8 mouse cellular contexts compared by ENCODE assay signal in genomic region chr4:43519551-43519950, GRCm38 (mm10). TPM values are rescaled to one million over a fixed set of nuclear protein-coding genes. Genes with fewer than 3 reads are reported as not detected.
DNase-seq lines count a peak whose midpoint lies in the region; ATAC-seq and TF ChIP-seq lines count a peak whose summit lies in the region.

No protein-coding gene starts in this region.

- H3K4me1 ChIP-seq in heart, embryonic 14.5 days (ENCODE audit: control insufficient read depth in 2 of 2, insufficient read depth in 2 of 2, low read length in 2 of 2) = peaks cover 26 to 58% of the 10 kb centered on the region in 2 experiments
- peaks cover 41% of the 10 kb centered on the region for H3K4me1 ChIP-seq in embryonic facial prominence, embryonic 12.5 days
- peaks cover 23% of the 10 kb centered on the region for H3K4me1 ChIP-seq in intestine, embryonic 14.5 days (replicated peaks; ENCODE audit: control insufficient read depth, insufficient read depth, low read length)
- peaks cover 7% of the 10 kb centered on the region; the same call in 1 of the 2 replicates for H3K4me1 ChIP-seq in midbrain, postnatal 0 days (ENCODE audit: insufficient read depth, low read length)

- peak overlapping the region; percentile 9 to 20; a peak in 2 of 4 replicates for H3K4me3 ChIP-seq in heart, embryonic 14.5 days (ENCODE audit: control insufficient read depth in 1 of 2, insufficient read depth in 1 of 2, low read depth in 1 of 2, low read length in 2 of 2)
- peak overlapping the region; percentile 2; the same call in 1 of the 2 replicates for H3K4me3 ChIP-seq in embryonic facial prominence, embryonic 12.5 days
- peak overlapping the region; percentile 1; the same call in 1 of the 2 replicates for H3K4me3 ChIP-seq in intestine, embryonic 14.5 days (ENCODE audit: low read depth, low read length)
- H3K4me3 ChIP-seq in midbrain, postnatal 0 days (ENCODE audit: low read depth, low read length) = 0 out of 2 replicates have a peak overlapping the region, but pooled peaks have one; percentile 5

- peak overlapping the region; percentile 94 for H3K4me2 ChIP-seq in heart, embryonic 14.5 days (ENCODE audit: low read length)
- H3K4me2 ChIP-seq in embryonic facial prominence, embryonic 12.5 days (replicated peaks) = peak overlapping the region; percentile 37
- peak overlapping the region; percentile 71 for H3K4me2 ChIP-seq in intestine, embryonic 14.5 days (ENCODE audit: low read length)
- peak overlapping the region; percentile 28 for H3K4me2 ChIP-seq in midbrain, postnatal 0 days (ENCODE audit: low read depth, low read length, poor library complexity, severe bottlenecking)

- no peak for ATAC-seq in heart, embryonic 14.5 days (ENCODE audit: insufficient number of reproducible peaks, insufficient read depth, low FRiP score, low read depth)
- ATAC-seq in embryonic facial prominence, embryonic 12.5 days (ENCODE audit: insufficient number of reproducible peaks, insufficient read depth, low FRiP score, low TSS enrichment) = no peak
- no peak for ATAC-seq in intestine, embryonic 14.5 days (replicated peaks; ENCODE audit: low FRiP score, low TSS enrichment, low read depth)
- ATAC-seq in midbrain, postnatal 0 days (ENCODE audit: low FRiP score) = no peak

- no peak for TF ChIP-seq CTCF in midbrain, postnatal 0 days (IDR thresholded peaks at IDR 0.05)

- H3K36me3 ChIP-seq in heart, embryonic 14.5 days (ENCODE audit: control insufficient read depth, insufficient read depth, low read length) = peaks cover 49% of the 10 kb centered on the region
- H3K36me3 ChIP-seq in embryonic facial prominence, embryonic 12.5 days = peaks cover 12% of the 10 kb centered on the region; the same call in 1 of the 2 replicates
- peaks cover 33% of the 10 kb centered on the region for H3K36me3 ChIP-seq in intestine, embryonic 14.5 days (ENCODE audit: control insufficient read depth, insufficient read depth, low read length)
- no peaks in the 10 kb centered on the region for H3K36me3 ChIP-seq in midbrain, postnatal 0 days (ENCODE audit: insufficient read depth, low read length)

- WGBS in heart, embryonic 14.5 days = 39% methylated on average over 10 of the region's 10 CpGs
- 18% methylated on average over 10 of the region's 10 CpGs for WGBS in embryonic facial prominence, embryonic 12.5 days
- 31% methylated on average over 10 of the region's 10 CpGs for WGBS in intestine, embryonic 14.5 days
- 22% methylated on average over 10 of the region's 10 CpGs for WGBS in midbrain, postnatal 0 days

- no peaks in the 10 kb centered on the region for H3K27me3 ChIP-seq in heart, embryonic 14.5 days (ENCODE audit: control insufficient read depth, insufficient read depth, low read length)
- peaks cover 22% of the 10 kb centered on the region for H3K27me3 ChIP-seq in embryonic facial prominence, embryonic 12.5 days
- no peaks in the 10 kb centered on the region for H3K27me3 ChIP-seq in intestine, embryonic 14.5 days (replicated peaks; ENCODE audit: control insufficient read depth, insufficient read depth, low read length)
- H3K27me3 ChIP-seq in midbrain, postnatal 0 days (ENCODE audit: insufficient read depth, low read length) = peaks cover 15% of the 10 kb centered on the region

- H3K9ac ChIP-seq in heart, embryonic 14.5 days (ENCODE audit: low read length) = no peak overlapping the region; the same call in 1 of the 2 replicates
- no peak overlapping the region for H3K9ac ChIP-seq in embryonic facial prominence, embryonic 12.5 days
- no peak overlapping the region for H3K9ac ChIP-seq in intestine, embryonic 14.5 days (ENCODE audit: low read length)
- 0 out of 2 replicates have a peak overlapping the region, but pooled peaks have one; percentile 33 for H3K9ac ChIP-seq in midbrain, postnatal 0 days (replicated peaks; ENCODE audit: low read length, poor library complexity, severe bottlenecking)

- intact Hi-C loops in heart, postnatal 25 days (cut with DNase I) = no loop called here

- H3K27ac ChIP-seq in heart, embryonic 14.5 days (replicated peaks in 1 of 2; ENCODE audit: control insufficient read depth in 1 of 2, insufficient read depth in 1 of 2, low read depth in 2 of 2, low read length in 2 of 2) = no peak overlapping the region
- H3K27ac ChIP-seq in embryonic facial prominence, embryonic 12.5 days = no peak overlapping the region
- H3K27ac ChIP-seq in intestine, embryonic 14.5 days (ENCODE audit: low read depth) = no peak overlapping the region
- no peak overlapping the region for H3K27ac ChIP-seq in midbrain, postnatal 0 days (ENCODE audit: low read depth, low read length)

- no peak for DNase-seq in heart, postnatal 25 days (ENCODE audit: low spot score)
- no peak for DNase-seq in intestine, embryonic 14.5 days (ENCODE audit: low spot score)
- no peak for DNase-seq in midbrain, postnatal 0 days (ENCODE audit: low spot score)
- DNase-seq in ovary, postnatal 10 days (ENCODE audit: low spot score) = no peak
- no peak for DNase-seq in layer of hippocampus, adult 9-11 months
- no peak for DNase-seq in adrenal gland, adult 18-20 months (ENCODE audit: low spot score in 2 of 2)

- H3K9me3 ChIP-seq in heart, embryonic 14.5 days (ENCODE audit: control insufficient read depth, low read length) = no peaks in the 10 kb centered on the region
- no peaks in the 10 kb centered on the region for H3K9me3 ChIP-seq in embryonic facial prominence, embryonic 12.5 days
- H3K9me3 ChIP-seq in intestine, embryonic 14.5 days (ENCODE audit: control insufficient read depth, low read length) = no peaks in the 10 kb centered on the region
- no peaks in the 10 kb centered on the region for H3K9me3 ChIP-seq in midbrain, postnatal 0 days (ENCODE audit: low read length)

RNA-seq across cellular contexts. Expression of gene Tpm2, which starts 4.0 kb away (rescaled TPM):
- polyA plus RNA-seq in heart, embryonic 14.5 days (2014; fragmentation: Nextera tagmentation; extraction: Ambion mirVana) = 142 and 159 TPM in 2 replicates
- 10 to 100 TPM; 25.2 to 40.7 TPM for total RNA-seq in heart, postnatal 25 days (2021)
- polyA plus RNA-seq in embryonic facial prominence, embryonic 12.5 days (2016; fragmentation: Nextera tagmentation; extraction: Ambion mirVana) = 151 and 177 TPM in 2 replicates
- 516 and 574 TPM in 2 replicates for polyA plus RNA-seq in intestine, embryonic 14.5 days (2014; fragmentation: Nextera tagmentation; extraction: Ambion mirVana)
- 1.5 and 3.1 TPM in 2 replicates for total RNA-seq in midbrain, postnatal 0 days (2014; rRNA removed)
- polyA plus RNA-seq in midbrain, postnatal 0 days (2015; fragmentation: Nextera tagmentation; extraction: Ambion mirVana) = 6.2 and 6.6 TPM in 2 replicates
- total RNA-seq in adrenal gland, adult 18-20 months (2021) = 10 to 100 TPM; 33.4 to 61.7 TPM

RNA-seq across cellular contexts. Expression of gene Car9, which starts 12.8 kb away (rescaled TPM):
- polyA plus RNA-seq in heart, embryonic 14.5 days (2014; fragmentation: Nextera tagmentation; extraction: Ambion mirVana) = 2.1 and 2.4 TPM in 2 replicates
- total RNA-seq in heart, postnatal 25 days (2021) = under 1 TPM; 0.31 to 0.34 TPM
- polyA plus RNA-seq in embryonic facial prominence, embryonic 12.5 days (2016; fragmentation: Nextera tagmentation; extraction: Ambion mirVana) = 1.3 and 1.6 TPM in 2 replicates
- polyA plus RNA-seq in intestine, embryonic 14.5 days (2014; fragmentation: Nextera tagmentation; extraction: Ambion mirVana) = 4.0 and 9.4 TPM in 2 replicates
- total RNA-seq in midbrain, postnatal 0 days (2014; rRNA removed) = 0.05 and 0.52 TPM in 2 replicates
- 0.69 and 1.1 TPM in 2 replicates for polyA plus RNA-seq in midbrain, postnatal 0 days (2015; fragmentation: Nextera tagmentation; extraction: Ambion mirVana)
- total RNA-seq in adrenal gland, adult 18-20 months (2021) = under 1 TPM; 0.56 to 0.61 TPM

RNA-seq across cellular contexts. Expression of gene Arhgef39, which starts 20.1 kb away (rescaled TPM):
- polyA plus RNA-seq in heart, embryonic 14.5 days (2014; fragmentation: Nextera tagmentation; extraction: Ambion mirVana) = 28.7 and 31.0 TPM in 2 replicates
- under 1 TPM; 0.39 to 0.61 TPM for total RNA-seq in heart, postnatal 25 days (2021)
- 43.6 and 44.1 TPM in 2 replicates for polyA plus RNA-seq in embryonic facial prominence, embryonic 12.5 days (2016; fragmentation: Nextera tagmentation; extraction: Ambion mirVana)
- 42.5 and 47.6 TPM in 2 replicates for polyA plus RNA-seq in intestine, embryonic 14.5 days (2014; fragmentation: Nextera tagmentation; extraction: Ambion mirVana)
- 1.3 and 16.1 TPM in 2 replicates for total RNA-seq in midbrain, postnatal 0 days (2014; rRNA removed)
- polyA plus RNA-seq in midbrain, postnatal 0 days (2015; fragmentation: Nextera tagmentation; extraction: Ambion mirVana) = 2.3 and 2.8 TPM in 2 replicates
- total RNA-seq in adrenal gland, adult 18-20 months (2021) = 1 to 10 TPM; 1.1 to 1.9 TPM

RNA-seq across cellular contexts. Expression of gene Ccdc107, which starts 26.9 kb away (rescaled TPM):
- polyA plus RNA-seq in heart, embryonic 14.5 days (2014; fragmentation: Nextera tagmentation; extraction: Ambion mirVana) = 76.5 and 85.8 TPM in 2 replicates
- 10 to 100 TPM; 26.6 to 31.8 TPM for total RNA-seq in heart, postnatal 25 days (2021)
- polyA plus RNA-seq in embryonic facial prominence, embryonic 12.5 days (2016; fragmentation: Nextera tagmentation; extraction: Ambion mirVana) = 57.4 and 62.3 TPM in 2 replicates
- 109 and 128 TPM in 2 replicates for polyA plus RNA-seq in intestine, embryonic 14.5 days (2014; fragmentation: Nextera tagmentation; extraction: Ambion mirVana)
- total RNA-seq in midbrain, postnatal 0 days (2014; rRNA removed) = 74.0 and 77.4 TPM in 2 replicates
- 107 and 120 TPM in 2 replicates for polyA plus RNA-seq in midbrain, postnatal 0 days (2015; fragmentation: Nextera tagmentation; extraction: Ambion mirVana)
- total RNA-seq in adrenal gland, adult 18-20 months (2021) = 10 to 100 TPM; 49.7 to 58.0 TPM

RNA-seq across cellular contexts. Expression of gene Sit1, which starts 36.0 kb away (rescaled TPM):
- polyA plus RNA-seq in heart, embryonic 14.5 days (2014; fragmentation: Nextera tagmentation; extraction: Ambion mirVana) = not detected in 2 replicates
- not detected for total RNA-seq in heart, postnatal 25 days (2021)
- polyA plus RNA-seq in embryonic facial prominence, embryonic 12.5 days (2016; fragmentation: Nextera tagmentation; extraction: Ambion mirVana) = not detected in 2 replicates
- polyA plus RNA-seq in intestine, embryonic 14.5 days (2014; fragmentation: Nextera tagmentation; extraction: Ambion mirVana) = not detected in 2 replicates
- total RNA-seq in midbrain, postnatal 0 days (2014; rRNA removed) = not detected in 2 replicates
- polyA plus RNA-seq in midbrain, postnatal 0 days (2015; fragmentation: Nextera tagmentation; extraction: Ambion mirVana) = not detected in 2 replicates
- under 1 TPM in 1 of 2 experiments, not detected in 1; 0.38 TPM for total RNA-seq in adrenal gland, adult 18-20 months (2021)

Comparison
In these comparisons a context has a peak if more than half of its experiments do, and no peak if none do; other contexts are left out.
1. H3K4me2 ChIP-seq: peak in every context shown above with its lines; median percentile 94 in heart, embryonic 14.5 days; 71 in intestine, embryonic 14.5 days; 37 in embryonic facial prominence, embryonic 12.5 days; 28 in midbrain, postnatal 0 days.
2. RNA of gene Tpm2, which starts 4.0 kb away (polyA plus RNA-seq): 516 to 574 TPM in intestine, embryonic 14.5 days, 151 to 177 TPM in embryonic facial prominence, embryonic 12.5 days and 142 to 159 TPM in heart, embryonic 14.5 days; 6.2 to 6.6 TPM in midbrain, postnatal 0 days; every median in the first group is over 10 times any median in the second.
3. Peak in every context shown above with its lines, with median percentiles within 50 percentile points of each other: H3K4me3 ChIP-seq.